ENCODE assay signal across 24 mouse cellular contexts in genomic region chr12:82178636-82179035, GRCm38 (mm10).
"Had no signal": no experiment of that assay in that cellular context is flagged by ENCODE, and none has a peak within 500 bp of the region (broad histone marks: within the 10 kb centered on the region; RNA-seq: fewer than 3 reads in every experiment).

No protein-coding gene starts in this region.

- H3K27me3 ChIP-seq: heart, embryonic 12.5 days; hindbrain, embryonic 13.5 days; hindbrain, embryonic 15.5 days; intestine, embryonic 15.5 days; kidney, embryonic 15.5 days; limb, embryonic 12.5 days; liver, embryonic 13.5 days had no signal

- H3K4me3 ChIP-seq: heart, embryonic 12.5 days; hindbrain, embryonic 13.5 days; hindbrain, embryonic 15.5 days; intestine, embryonic 15.5 days; kidney, embryonic 15.5 days; limb, embryonic 12.5 days; liver, embryonic 13.5 days had no signal

- H3K9ac ChIP-seq: heart, embryonic 12.5 days; hindbrain, embryonic 13.5 days; hindbrain, embryonic 15.5 days; intestine, embryonic 15.5 days; kidney, embryonic 15.5 days; limb, embryonic 12.5 days; liver, embryonic 13.5 days had no signal

- H3K9me3 ChIP-seq: hindbrain, embryonic 15.5 days; intestine, embryonic 15.5 days; kidney, embryonic 15.5 days; liver, embryonic 13.5 days had no signal

- H3K4me1 ChIP-seq: hindbrain, embryonic 15.5 days had no signal

- H3K27ac ChIP-seq: hindbrain, embryonic 13.5 days; hindbrain, embryonic 15.5 days; hindbrain, postnatal 0 days; intestine, embryonic 15.5 days; kidney, embryonic 15.5 days; kidney, postnatal 0 days; limb, embryonic 12.5 days; liver, embryonic 13.5 days had no signal

- ATAC-seq: forebrain, embryonic 16.5 days; hindbrain, postnatal 0 days; intestine, embryonic 15.5 days had no signal

- H3K4me2 ChIP-seq: heart, embryonic 12.5 days; hindbrain, embryonic 13.5 days; hindbrain, embryonic 15.5 days; intestine, embryonic 15.5 days; kidney, embryonic 15.5 days; limb, embryonic 12.5 days; liver, embryonic 11.5 days; liver, embryonic 13.5 days had no signal

- DNase-seq: gastrocnemius, postnatal 14 days; gastrocnemius, postnatal 36 days; heart, adult 18-20 months; heart, postnatal 10 days; kidney, adult 11 months; kidney, adult 2 months; kidney, adult 9 months; kidney, postnatal 14 days; kidney, postnatal 36 days; layer of hippocampus, adult 9-11 months; layer of hippocampus, postnatal 36 days; left cerebral cortex, postnatal 4 days; liver; liver, embryonic 13.5 days had no signal
